Mouse (Mus musculus): ENCODE measurements around the gene Drc3. TPM values are rescaled to one million over a fixed set of nuclear protein-coding genes. Genes with fewer than 3 reads are reported as not detected.

Gene Drc3
- polyA plus RNA-seq, 1 experiment from 2014 or later = 2.8 TPM

GRCm38 (mm10) chr11:60319257-60320066 lies 33.7 kb upstream of the Drc3 start:
- 56% methylated on average over 10 of the region's 10 CpGs for WGBS
- DNase-seq (peak; percentile 28), ATAC-seq (ENCODE audit: insufficient read depth) (0 out of 2 replicates have a peak, but pooled peaks have one; percentile 31)
- Histone ChIP-seq H3K4me3 (ENCODE audit: low read depth, low read length) (no peak overlapping the region), H3K36me3 (ENCODE audit: insufficient read depth) (no peaks in the 10 kb centered on the region), H3K27ac (ENCODE audit: low read depth) (peak overlapping the region; percentile 28; the same call in 1 of the 2 replicates), H3K9ac (no peak overlapping the region), H3K4me1 (ENCODE audit: insufficient read depth) (peaks cover 26% of the 10 kb centered on the region), H3K4me2 (no peak overlapping the region), H3K9me3 (ENCODE audit: low read depth, low read length) (no peaks in the 10 kb centered on the region), H3K27me3 (ENCODE audit: insufficient read depth, low read length) (no peaks in the 10 kb centered on the region)
- TF ChIP-seq CTCF (IDR thresholded peaks at IDR 0.05; ENCODE audit: low read depth) = peak; percentile 20; the same call in 1 of the 2 replicates

GRCm38 (mm10) chr11:60320426-60321037 lies 32.6 kb upstream of the Drc3 start:
- 52% methylated on average over 8 of the region's 8 CpGs for WGBS
- peaks cover 26% of the 10 kb centered on the region for H3K4me1 ChIP-seq (ENCODE audit: insufficient read depth)

GRCm38 (mm10) chr11:60321438-60321837 lies 31.7 kb upstream of the Drc3 start:
- WGBS = 55% methylated on average over 2 of the region's 2 CpGs
- Histone ChIP-seq H3K27ac (ENCODE audit: low read depth) (peak overlapping the region; percentile 25; the same call in 1 of the 2 replicates), H3K4me3 (ENCODE audit: low read depth, low read length) (no peak overlapping the region), H3K4me2 (no peak overlapping the region), H3K36me3 (ENCODE audit: insufficient read depth) (no peaks in the 10 kb centered on the region), H3K4me1 (ENCODE audit: insufficient read depth) (peaks cover 20% of the 10 kb centered on the region), H3K9ac (no peak overlapping the region), H3K9me3 (ENCODE audit: low read depth, low read length) (no peaks in the 10 kb centered on the region), H3K27me3 (ENCODE audit: insufficient read depth, low read length) (no peaks in the 10 kb centered on the region)
- DNase-seq (peak; percentile 34), ATAC-seq (ENCODE audit: insufficient read depth) (no peak)
- TF ChIP-seq CTCF (IDR thresholded peaks at IDR 0.05; ENCODE audit: low read depth) = no peak

More at GRCm38 (mm10) chr11:60320426-60321037, 32.6 kb upstream of the Drc3 start:
- Histone ChIP-seq H3K9ac (no peak overlapping the region), H3K36me3 (ENCODE audit: insufficient read depth) (no peaks in the 10 kb centered on the region), H3K27ac (ENCODE audit: low read depth) (peak overlapping the region; percentile 54; the same call in 1 of the 2 replicates), H3K9me3 (ENCODE audit: low read depth, low read length) (no peaks in the 10 kb centered on the region), H3K4me2 (no peak overlapping the region), H3K4me3 (ENCODE audit: low read depth, low read length) (no peak overlapping the region), H3K27me3 (ENCODE audit: insufficient read depth, low read length) (no peaks in the 10 kb centered on the region)
- ATAC-seq (ENCODE audit: insufficient read depth) (no peak), DNase-seq (no peak)
- no peak for TF ChIP-seq CTCF (IDR thresholded peaks at IDR 0.05; ENCODE audit: low read depth)

- DNase-seq (no peak), ATAC-seq (ENCODE audit: insufficient read depth) (no peak)
- no peak overlapping the region for H3K4me3 ChIP-seq (ENCODE audit: low read depth, low read length)
- TF ChIP-seq CTCF (IDR thresholded peaks at IDR 0.05; ENCODE audit: low read depth) = no peak
- H3K36me3 ChIP-seq (ENCODE audit: insufficient read depth) = no peaks in the 10 kb centered on the region
- no peak overlapping the region for H3K27ac ChIP-seq (ENCODE audit: low read depth)
- H3K9me3 ChIP-seq (ENCODE audit: low read depth, low read length) = no peaks in the 10 kb centered on the region
- no peak overlapping the region for H3K9ac ChIP-seq
- H3K4me2 ChIP-seq = no peak overlapping the region
- no peaks in the 10 kb centered on the region for H3K27me3 ChIP-seq (ENCODE audit: insufficient read depth, low read length)
- peaks cover 6% of the 10 kb centered on the region for H3K4me1 ChIP-seq (ENCODE audit: insufficient read depth)
Measured at GRCm38 (mm10) chr11:60323731-60324130, 29.4 kb upstream of the Drc3 start.

GRCm38 (mm10) chr11:60330551-60330950 lies 22.6 kb upstream of the Drc3 start:
- no peak for DNase-seq
- Histone ChIP-seq H3K9ac (no peak overlapping the region), H3K4me2 (no peak overlapping the region), H3K4me3 (ENCODE audit: low read depth, low read length) (no peak overlapping the region), H3K27me3 (ENCODE audit: insufficient read depth, low read length) (no peaks in the 10 kb centered on the region), H3K9me3 (ENCODE audit: low read depth, low read length) (no peaks in the 10 kb centered on the region), H3K4me1 (ENCODE audit: insufficient read depth) (peaks cover 3% of the 10 kb centered on the region; the same call in 1 of the 2 replicates), H3K36me3 (ENCODE audit: insufficient read depth) (no peaks in the 10 kb centered on the region), H3K27ac (ENCODE audit: low read depth) (no peak overlapping the region)
- no peak for ATAC-seq (ENCODE audit: insufficient read depth)
- 66% methylated on average over 4 of the region's 4 CpGs for WGBS
- no peak for TF ChIP-seq CTCF (IDR thresholded peaks at IDR 0.05; ENCODE audit: low read depth)

GRCm38 (mm10) chr11:60333461-60333860 lies 19.7 kb upstream of the Drc3 start:
- ATAC-seq (ENCODE audit: insufficient read depth) (no peak), DNase-seq (no peak)
- Histone ChIP-seq H3K4me1 (ENCODE audit: insufficient read depth) (peaks cover 3% of the 10 kb centered on the region; the same call in 1 of the 2 replicates), H3K4me3 (ENCODE audit: low read depth, low read length) (no peak overlapping the region), H3K9me3 (ENCODE audit: low read depth, low read length) (no peaks in the 10 kb centered on the region), H3K27ac (ENCODE audit: low read depth) (peak overlapping the region; percentile 37; the same call in 1 of the 2 replicates), H3K27me3 (ENCODE audit: insufficient read depth, low read length) (no peaks in the 10 kb centered on the region), H3K36me3 (ENCODE audit: insufficient read depth) (no peaks in the 10 kb centered on the region), H3K4me2 (no peak overlapping the region), H3K9ac (no peak overlapping the region)
- no peak for TF ChIP-seq CTCF (IDR thresholded peaks at IDR 0.05; ENCODE audit: low read depth)
- 79% methylated on average over 5 of the region's 5 CpGs for WGBS

GRCm38 (mm10) chr11:60334124-60334523 lies 19.0 kb upstream of the Drc3 start:
- ATAC-seq (ENCODE audit: insufficient read depth) = no peak
- no peak overlapping the region for H3K4me2 ChIP-seq
- 53% methylated on average over 3 of the region's 3 CpGs for WGBS
- DNase-seq = peak; percentile 35
- no peaks in the 10 kb centered on the region for H3K9me3 ChIP-seq (ENCODE audit: low read depth, low read length)
- no peaks in the 10 kb centered on the region for H3K36me3 ChIP-seq (ENCODE audit: insufficient read depth)
- no peaks in the 10 kb centered on the region for H3K27me3 ChIP-seq (ENCODE audit: insufficient read depth, low read length)
- no peak overlapping the region for H3K9ac ChIP-seq
- H3K27ac ChIP-seq (ENCODE audit: low read depth) = no peak overlapping the region
- TF ChIP-seq CTCF (IDR thresholded peaks at IDR 0.05; ENCODE audit: low read depth) = no peak
- H3K4me3 ChIP-seq (ENCODE audit: low read depth, low read length) = no peak overlapping the region
- H3K4me1 ChIP-seq (ENCODE audit: insufficient read depth) = peaks cover 3% of the 10 kb centered on the region; the same call in 1 of the 2 replicates

Data from lung, embryonic 14.5 days (tissue).